Mouse (Mus musculus): ENCODE measurements at regions not wholly inside any gene's neighbourhood (a gene's known extent, or its start where the extent isn't known, plus 50 kb on each side); places are given as distances from the start of the nearest gene placed in this dataset.

GRCm38 (mm10) chrX:11826737-11827408, 333.3 kb downstream of the Bcor start:
- no peak for DNase-seq (ENCODE audit: low spot score in 2 of 2)

GRCm38 (mm10) chrX:11829411-11830002, 330.6 kb downstream of the Bcor start:
- DNase-seq (ENCODE audit: low spot score in 2 of 2) = no peak

- DNase-seq (ENCODE audit: low spot score in 2 of 2) = no peak
Measured at GRCm38 (mm10) chrX:11837566-11837965, 322.6 kb downstream of the Bcor start.

GRCm38 (mm10) chrX:11839665-11840245, 320.4 kb downstream of the Bcor start:
- no peak for DNase-seq (ENCODE audit: low spot score in 2 of 2)

- DNase-seq (ENCODE audit: low spot score in 2 of 2) = peak in 1 of 2 experiments; percentile 53
Measured at GRCm38 (mm10) chrX:11840319-11841035, 319.7 kb downstream of the Bcor start.

GRCm38 (mm10) chrX:11845566-11845965, 314.6 kb downstream of the Bcor start:
- DNase-seq (ENCODE audit: low spot score in 2 of 2) = no peak

GRCm38 (mm10) chrX:11855910-11856309, 304.2 kb downstream of the Bcor start:
- no peak for DNase-seq (ENCODE audit: low spot score in 2 of 2)

GRCm38 (mm10) chrX:11859396-11859795, 300.8 kb downstream of the Bcor start:
- no peak for DNase-seq (ENCODE audit: low spot score in 2 of 2)

GRCm38 (mm10) chrX:11861119-11861708, 298.9 kb downstream of the Bcor start:
- DNase-seq (ENCODE audit: low spot score in 2 of 2) = no peak

GRCm38 (mm10) chrX:11861892-11862291, 298.3 kb downstream of the Bcor start:
- DNase-seq (ENCODE audit: low spot score in 2 of 2) = no peak

GRCm38 (mm10) chrX:11863106-11863505, 297.0 kb downstream of the Bcor start:
- no peak for DNase-seq (ENCODE audit: low spot score in 2 of 2)

- no peak for DNase-seq (ENCODE audit: low spot score in 2 of 2)
Measured at GRCm38 (mm10) chrX:11873913-11874312, 286.2 kb downstream of the Bcor start.

GRCm38 (mm10) chrX:11876636-11877035, 283.5 kb downstream of the Bcor start:
- DNase-seq (ENCODE audit: low spot score in 2 of 2) = no peak

- DNase-seq (ENCODE audit: low spot score in 2 of 2) = no peak
Measured at GRCm38 (mm10) chrX:11878028-11878427, 282.1 kb downstream of the Bcor start.

- no peak for DNase-seq (ENCODE audit: low spot score in 2 of 2)
Measured at GRCm38 (mm10) chrX:11880972-11881371, 279.2 kb downstream of the Bcor start.

- DNase-seq (ENCODE audit: low spot score in 2 of 2) = no peak
Measured at GRCm38 (mm10) chrX:11883738-11884716, 276.1 kb downstream of the Bcor start.

GRCm38 (mm10) chrX:11892396-11892795, 267.8 kb downstream of the Bcor start:
- no peak for DNase-seq (ENCODE audit: low spot score in 2 of 2)

- no peak for DNase-seq (ENCODE audit: low spot score in 2 of 2)
Measured at GRCm38 (mm10) chrX:11893606-11894279, 266.4 kb downstream of the Bcor start.

- DNase-seq (ENCODE audit: low spot score in 2 of 2) = no peak
Measured at GRCm38 (mm10) chrX:11894280-11894662, 265.9 kb downstream of the Bcor start.

GRCm38 (mm10) chrX:11895396-11895795, 264.8 kb downstream of the Bcor start:
- peak in 1 of 2 experiments; percentile 24 for DNase-seq (ENCODE audit: low spot score in 2 of 2)
